Mouse (Mus musculus) forebrain, embryonic 10.5 days (tissue): Measurements from ENCODE around the gene Gm1673. TPM values are rescaled to one million over a fixed set of nuclear protein-coding genes. Genes with fewer than 3 reads are reported as not detected.
A peak's percentile ranks its signal among the peaks of the same experiment; 100 is the strongest.

Source experiments
- DNase-seq: peaks from one replicate; pipeline ENCODE4 v3.0.0-alpha.2; 2017; ENCODE audit warnings: low spot score; ENCODE audit errors: extremely low spot score
- H3K27ac ChIP-seq: fragments of 300-500 bp; sonication (generic); 2 replicates; pipeline ENCODE4 v1.5.1; 2016; ENCODE audit warnings: mild to moderate bottlenecking
- H3K27me3 ChIP-seq: fragments of 300-500 bp; sonication (generic); 2 replicates; pipeline ENCODE4 v1.6.1; 2016; ENCODE audit warnings: mild to moderate bottlenecking; ENCODE audit not compliant: poor library complexity, severe bottlenecking
- H3K36me3 ChIP-seq: fragments of 300-500 bp; sonication (generic); replicated peaks from 2 replicates; pipeline ENCODE4 v1.6.1; 2016; ENCODE audit warnings: mild to moderate bottlenecking, moderate library complexity
- H3K4me1 ChIP-seq: fragments of 300-500 bp; sonication (generic); 2 replicates; pipeline ENCODE4 v1.6.1; 2016
- H3K4me3 ChIP-seq: fragments of 300-500 bp; sonication (generic); 2 replicates; pipeline ENCODE4 v1.5.1; 2016; ENCODE audit warnings: mild to moderate bottlenecking, moderate library complexity
- H3K9me3 ChIP-seq: fragments of 300-500 bp; sonication (generic); 2 replicates; pipeline ENCODE4 v1.6.1; 2016; ENCODE audit warnings: mild to moderate bottlenecking, moderate library complexity
- WGBS: fragments of 180-500 bp; shearing (Covaris S2); methylation state at CpG from one replicate; pipeline ENCODE4 v1.1.7; 2016; 5-methylcytosine and 5-hydroxymethylcytosine counted together
- polyA plus RNA-seq: library from polyadenylated mRNA; unstranded; fragments of >200 nt; fragmentation: Nextera tagmentation; extraction: Ambion mirVana; gene quantifications from 2 replicates; pipeline ENCODE4 v1.2.1, GENCODE M21; 2016

The Gm1673 gene
- polyA plus RNA-seq, 1 experiment from 2014 or later = 256 TPM

DNA sequence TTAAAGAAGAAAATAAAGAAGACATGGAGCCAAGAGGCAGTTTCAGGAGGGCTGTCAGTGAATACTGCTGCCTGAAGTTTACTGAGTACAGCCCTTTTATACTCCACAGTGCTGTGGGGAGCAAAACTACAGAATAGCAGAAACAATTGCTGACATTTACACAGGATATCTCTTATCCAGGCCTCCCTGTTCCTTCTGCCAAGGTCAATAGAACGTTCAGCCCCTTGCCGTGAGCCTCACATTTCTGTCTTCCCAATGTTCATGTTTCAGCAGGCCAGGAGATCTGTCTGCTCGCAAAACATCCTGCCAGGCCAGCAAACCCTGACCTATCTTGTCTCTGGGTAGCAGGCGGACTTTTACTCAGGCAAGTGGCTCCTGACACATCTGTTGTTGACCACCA is 23.9 kb upstream of the Gm1673 start:
- WGBS = 87% methylated on average over 4 of the region's 4 CpGs
- Histone ChIP-seq H3K4me3 (no peak overlapping the region), H3K4me1 (no peaks in the 10 kb centered on the region), H3K36me3 (no peaks in the 10 kb centered on the region), H3K9me3 (peaks cover 17% of the 10 kb centered on the region), H3K27me3 (no peaks in the 10 kb centered on the region), H3K27ac (no peak overlapping the region)
- DNase-seq = no peak

DNA sequence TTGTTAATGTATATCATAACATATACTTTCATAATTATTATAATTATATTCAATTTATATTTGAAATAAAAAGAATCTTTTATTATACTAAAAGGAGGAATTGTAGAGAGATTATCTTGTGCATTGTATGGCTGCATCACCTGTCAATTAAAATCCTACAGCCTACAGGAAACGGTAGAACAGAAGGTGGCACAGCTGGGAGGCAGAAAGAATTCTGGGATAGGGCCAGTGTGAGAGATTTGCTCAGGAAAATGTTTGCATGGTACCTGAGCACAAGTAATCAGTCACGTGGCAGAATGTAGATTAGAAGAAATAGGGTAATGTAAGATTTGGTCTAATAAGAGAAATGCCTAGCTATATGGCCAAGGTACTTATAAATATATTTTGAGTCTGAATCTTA is 8.5 kb upstream of the Gm1673 start:
- WGBS = 63% methylated on average over 2 of the region's 2 CpGs
- H3K27me3 ChIP-seq = no peaks in the 10 kb centered on the region

GRCm38 (mm10) chr5:33976267-33976666 is 7.0 kb upstream of the Gm1673 start:
- Histone ChIP-seq H3K27ac (no peak overlapping the region), H3K36me3 (peaks cover 15% of the 10 kb centered on the region), H3K27me3 (no peaks in the 10 kb centered on the region), H3K4me1 (no peaks in the 10 kb centered on the region), H3K9me3 (no peaks in the 10 kb centered on the region), H3K4me3 (no peak overlapping the region)
- 52% methylated on average over 3 of the region's 3 CpGs for WGBS
- no peak for DNase-seq

More for the DNA sequence above, 8.5 kb upstream of the Gm1673 start:
- H3K4me3 ChIP-seq = no peak overlapping the region
- H3K36me3 ChIP-seq = peaks cover 6% of the 10 kb centered on the region
- H3K27ac ChIP-seq = no peak overlapping the region
- no peaks in the 10 kb centered on the region for H3K4me1 ChIP-seq
- no peak for DNase-seq
- H3K9me3 ChIP-seq = no peaks in the 10 kb centered on the region

DNA sequence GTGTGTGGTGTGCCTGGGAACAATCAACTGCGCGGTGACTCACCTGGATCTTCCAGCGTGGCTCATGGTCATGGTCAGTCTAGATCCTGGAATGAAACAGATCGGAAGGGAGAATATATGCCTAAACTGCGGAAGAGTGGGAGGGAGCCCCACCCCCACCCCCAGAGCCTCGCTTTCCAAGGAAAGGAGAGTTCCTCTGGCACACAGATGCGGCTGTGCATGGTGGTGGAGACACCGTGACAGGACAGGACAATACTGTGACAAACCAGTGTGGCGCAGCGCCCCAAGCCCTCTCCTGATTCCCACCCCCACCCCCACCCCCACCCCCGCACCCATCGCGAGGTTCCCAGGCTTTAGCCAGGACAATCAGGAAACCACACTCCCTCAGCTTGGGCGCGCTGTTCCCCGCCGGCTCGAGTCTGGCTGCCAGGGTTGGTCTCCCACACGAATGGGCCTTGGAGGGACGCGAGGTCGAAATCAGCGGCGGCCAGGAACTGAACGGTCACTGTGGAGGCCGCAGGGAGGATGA is 438 bp upstream of the Gm1673 start:
- 7% methylated on average over 26 of the region's 26 CpGs for WGBS
- H3K4me3 ChIP-seq = peak overlapping the region; percentile 91
- H3K4me1 ChIP-seq = peaks cover 39% of the 10 kb centered on the region
- H3K27me3 ChIP-seq = peaks cover 14% of the 10 kb centered on the region; the same call in 1 of the 2 replicates
- H3K27ac ChIP-seq = peak overlapping the region; percentile 96
- no peak for DNase-seq
- H3K36me3 ChIP-seq = peaks cover 32% of the 10 kb centered on the region
- 0 out of 2 replicates have a peak, but pooled peaks cover 5% of the 10 kb centered on the region for H3K9me3 ChIP-seq

DNA sequence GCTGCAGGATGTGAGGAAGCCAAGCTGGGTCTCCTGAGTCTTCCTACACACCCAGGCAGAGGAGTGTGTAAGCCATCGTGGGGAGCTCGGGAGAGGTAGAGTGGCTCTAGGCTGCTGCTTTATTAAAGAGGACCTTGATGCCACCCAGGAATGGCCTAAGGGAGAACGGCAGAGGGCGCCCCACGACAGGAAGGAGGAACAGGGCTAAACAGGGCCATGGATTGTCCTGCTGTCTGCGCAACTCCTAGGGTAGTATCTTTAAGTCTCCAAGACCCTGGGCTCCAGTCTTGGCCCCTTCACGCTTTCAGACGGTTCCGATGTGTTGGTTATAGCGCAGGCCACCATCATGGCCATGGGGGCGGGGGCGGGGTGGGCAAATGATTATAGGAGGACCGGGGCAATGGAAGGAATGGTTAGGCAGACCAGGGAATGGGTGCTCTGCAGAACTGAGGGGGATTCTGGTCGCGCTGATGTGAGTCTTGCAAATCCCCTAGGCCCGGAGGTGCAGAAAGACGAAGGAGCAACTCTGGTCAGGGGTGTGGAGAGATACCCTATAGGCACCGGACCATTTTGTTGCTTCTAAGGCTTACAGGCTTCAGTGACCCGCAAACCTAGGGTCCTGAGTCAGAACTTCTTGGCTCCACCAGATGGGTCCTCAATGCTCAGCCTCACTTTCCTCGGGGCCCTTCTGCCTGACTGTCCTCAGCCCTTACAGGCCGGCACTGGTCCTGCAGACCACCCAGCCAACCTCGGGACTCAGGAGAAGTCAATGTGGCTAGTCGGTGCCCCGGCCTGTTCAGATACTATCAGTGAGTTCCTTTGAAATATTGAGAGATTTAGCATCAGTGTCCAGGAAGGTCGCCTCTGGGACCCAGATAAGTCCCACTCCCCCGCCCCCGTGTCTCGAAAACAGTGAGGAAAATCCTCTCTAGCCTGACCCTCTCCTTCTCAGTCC is 11.7 kb downstream of the Gm1673 start:
- H3K27ac ChIP-seq = peak overlapping the region; percentile 92
- 32% methylated on average over 28 of the region's 28 CpGs for WGBS

GRCm38 (mm10) chr5:33995843-33996693 is 12.8 kb downstream of the Gm1673 start, which contains the start of gene Nat8l:
TSS of gene Nat8l (plus strand) at chr5:33995984.
- Histone ChIP-seq H3K27ac (peak within 1 kb of the TSS; percentile 92), H3K4me3 (peak within 1 kb of the TSS; percentile 80), H3K36me3 (peaks cover 19% of the 10 kb centered on the region), H3K4me1 (peaks cover 41% of the 10 kb centered on the region), H3K27me3 (peaks cover 57% of the 10 kb centered on the region), H3K9me3 (no peaks in the 10 kb centered on the region)
- DNase-seq = peak; percentile 84
- under 1% methylated on average over 90 of the region's 90 CpGs for WGBS

More for the DNA sequence above, 11.7 kb downstream of the Gm1673 start:
- Histone ChIP-seq H3K9me3 (no peaks in the 10 kb centered on the region), H3K4me3 (peak overlapping the region; percentile 80), H3K27me3 (peaks cover 57% of the 10 kb centered on the region), H3K4me1 (peaks cover 41% of the 10 kb centered on the region), H3K36me3 (peaks cover 8% of the 10 kb centered on the region)
- peak; percentile 22 for DNase-seq

DNA sequence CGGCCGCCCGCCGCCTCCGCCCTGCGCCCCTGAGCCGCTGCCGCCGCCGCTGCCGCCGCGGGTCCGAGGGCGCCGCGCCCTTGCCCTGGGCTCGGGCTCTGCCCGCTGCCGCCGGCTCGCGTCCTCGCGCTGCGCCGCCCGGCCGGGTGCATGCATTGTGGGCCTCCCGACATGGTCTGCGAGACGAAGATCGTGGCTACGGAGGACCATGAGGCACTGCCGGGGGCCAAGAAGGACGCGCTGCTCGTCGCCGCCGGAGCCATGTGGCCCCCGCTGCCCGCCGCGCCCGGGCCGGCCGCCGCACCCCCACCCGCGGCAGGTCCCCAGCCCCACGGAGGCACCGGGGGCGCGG is 13.4 kb downstream of the Gm1673 start:
- under 1% methylated on average over 55 of the region's 55 CpGs for WGBS
- Histone ChIP-seq H3K4me1 (peaks cover 41% of the 10 kb centered on the region), H3K36me3 (peaks cover 25% of the 10 kb centered on the region), H3K27ac (peak overlapping the region; percentile 92), H3K27me3 (peaks cover 57% of the 10 kb centered on the region), H3K9me3 (no peaks in the 10 kb centered on the region), H3K4me3 (peak overlapping the region; percentile 80)
- no peak for DNase-seq

DNA sequence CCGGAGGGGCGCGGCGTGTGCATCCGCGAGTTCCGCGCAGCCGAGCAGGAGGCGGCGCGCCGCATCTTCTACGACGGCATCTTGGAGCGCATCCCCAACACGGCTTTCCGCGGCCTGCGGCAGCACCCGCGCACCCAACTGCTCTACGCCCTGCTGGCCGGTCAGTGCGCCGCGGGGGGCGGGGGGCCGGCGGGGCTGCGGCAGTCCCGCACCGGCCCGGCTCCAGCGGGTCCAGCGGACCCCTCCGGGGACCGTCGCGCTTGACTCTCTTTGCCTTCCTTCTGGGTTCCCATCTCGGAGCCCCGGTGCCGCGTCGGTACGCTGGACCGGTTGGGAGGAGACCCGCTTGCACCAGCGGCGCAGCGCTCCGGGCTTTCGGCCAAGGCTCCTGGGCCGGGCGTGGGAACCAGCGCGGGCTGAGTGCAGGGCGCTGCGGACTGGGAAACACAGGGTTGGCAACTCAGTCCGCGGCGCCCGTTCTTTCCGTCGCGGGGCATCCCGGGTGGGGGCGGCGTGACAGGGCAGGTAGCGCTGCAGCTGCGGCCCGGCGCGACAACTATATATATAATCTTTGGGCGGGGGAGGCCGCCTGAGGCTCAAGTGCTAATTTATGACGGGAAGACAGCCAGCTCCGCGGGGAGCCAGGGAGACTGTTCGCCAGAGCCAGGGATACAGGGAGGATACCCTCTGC is 14.0 kb downstream of the Gm1673 start:
- H3K4me1 ChIP-seq = peaks cover 41% of the 10 kb centered on the region
- peaks cover 57% of the 10 kb centered on the region for H3K27me3 ChIP-seq
- WGBS = under 1% methylated on average over 80 of the region's 80 CpGs
- no peaks in the 10 kb centered on the region for H3K9me3 ChIP-seq
- peak overlapping the region; percentile 80 for H3K4me3 ChIP-seq
- peak; percentile 40 for DNase-seq
- peaks cover 31% of the 10 kb centered on the region for H3K36me3 ChIP-seq
- peak overlapping the region; percentile 92 for H3K27ac ChIP-seq

DNA sequence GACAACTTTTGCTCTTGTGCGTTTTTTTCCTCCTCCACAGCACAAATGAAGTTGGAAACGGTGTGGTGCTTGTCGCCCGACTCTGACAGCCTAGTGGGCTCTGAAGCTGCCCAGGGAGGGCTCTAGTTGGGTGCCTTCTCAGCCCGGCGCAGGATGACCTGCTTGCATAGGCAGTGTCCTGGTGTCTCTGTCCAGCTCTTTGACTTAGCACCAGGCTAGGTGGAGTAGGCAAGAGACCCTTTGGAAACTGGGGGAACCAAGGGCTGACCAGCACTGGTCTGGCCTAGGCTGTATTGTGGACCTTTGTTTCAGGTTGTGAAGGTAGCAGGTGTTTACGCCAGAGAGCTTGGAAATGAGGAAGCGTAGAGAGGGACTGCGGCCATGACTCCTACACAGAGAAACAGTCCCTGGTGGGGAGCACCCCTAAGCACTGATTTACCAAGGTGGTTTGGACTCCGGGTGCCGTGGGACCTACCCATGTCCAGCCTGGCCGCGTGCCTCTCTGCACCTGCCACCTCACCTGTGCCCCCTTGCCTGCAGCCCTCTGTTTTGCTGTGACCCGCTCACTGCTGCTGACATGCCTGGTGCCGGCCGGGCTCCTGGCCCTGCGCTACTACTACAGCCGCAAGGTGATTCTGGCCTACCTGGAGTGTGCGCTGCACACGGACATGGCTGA is 14.7 kb downstream of the Gm1673 start:
- H3K36me3 ChIP-seq = peaks cover 34% of the 10 kb centered on the region
- H3K4me1 ChIP-seq = peaks cover 44% of the 10 kb centered on the region
- H3K27ac ChIP-seq = no peak overlapping the region
- WGBS = 75% methylated on average over 20 of the region's 20 CpGs
- peak overlapping the region; percentile 80 for H3K4me3 ChIP-seq
- H3K27me3 ChIP-seq = peaks cover 57% of the 10 kb centered on the region
- DNase-seq = no peak
- no peaks in the 10 kb centered on the region for H3K9me3 ChIP-seq

DNA sequence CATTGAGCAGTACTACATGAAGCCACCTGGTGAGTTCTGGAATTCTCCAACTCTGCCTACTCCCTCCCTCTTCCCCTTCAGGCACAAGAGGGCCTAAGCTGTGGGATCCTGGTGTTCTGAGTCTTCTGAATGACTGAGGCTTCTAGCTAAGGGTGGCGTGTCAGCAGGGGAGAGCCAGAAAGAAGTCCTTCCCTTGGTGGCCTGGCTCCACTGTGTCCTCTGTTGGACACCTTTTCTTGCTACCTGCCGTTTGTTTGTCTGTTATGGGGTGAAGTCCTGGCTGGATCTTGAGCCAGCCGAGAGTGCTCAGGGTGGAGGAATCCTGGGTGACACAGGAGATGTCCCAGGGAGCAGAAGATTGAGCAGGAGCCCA is 15.3 kb downstream of the Gm1673 start:
- 90% methylated on average over 3 of the region's 3 CpGs for WGBS
- peak overlapping the region; percentile 80; the same call in 1 of the 2 replicates for H3K4me3 ChIP-seq
- H3K36me3 ChIP-seq = peaks cover 34% of the 10 kb centered on the region
- H3K27me3 ChIP-seq = peaks cover 57% of the 10 kb centered on the region
- no peak overlapping the region for H3K27ac ChIP-seq
- no peaks in the 10 kb centered on the region for H3K9me3 ChIP-seq
- H3K4me1 ChIP-seq = peaks cover 44% of the 10 kb centered on the region
- no peak for DNase-seq

DNA sequence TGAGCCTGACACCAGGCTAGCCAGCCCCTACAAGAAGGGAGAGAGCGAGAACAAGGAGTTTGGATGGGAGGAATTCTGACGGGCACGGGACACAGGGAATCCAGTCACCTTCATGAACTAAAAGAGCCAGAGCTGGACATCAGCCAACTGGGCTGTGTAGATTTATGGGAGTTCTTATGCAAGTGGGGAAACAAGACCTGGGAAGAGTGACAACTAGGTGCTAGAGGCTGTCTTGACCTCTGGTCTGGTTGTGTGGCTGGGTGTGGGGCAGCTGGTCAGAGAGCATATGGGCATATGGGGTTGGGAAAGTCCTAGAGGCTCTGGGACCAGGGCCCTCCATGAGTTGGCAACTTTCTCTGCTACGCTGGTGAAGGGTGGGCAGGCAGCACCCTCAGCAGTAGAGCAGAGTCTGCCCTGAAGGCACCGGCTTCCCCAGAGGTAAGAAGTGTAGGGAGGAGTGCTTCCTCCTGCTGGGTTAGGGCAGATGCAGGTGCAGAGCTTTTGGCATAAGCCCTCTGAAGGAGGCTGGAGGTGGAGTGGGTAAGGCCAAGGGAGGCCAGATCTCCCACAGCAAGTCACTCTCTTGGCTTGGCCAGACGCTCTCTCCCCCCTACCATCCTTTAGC is 16.3 kb downstream of the Gm1673 start:
- WGBS = 91% methylated on average over 6 of the region's 6 CpGs
- no peaks in the 10 kb centered on the region for H3K9me3 ChIP-seq
- H3K27ac ChIP-seq = no peak overlapping the region
- H3K4me1 ChIP-seq = peaks cover 44% of the 10 kb centered on the region
- DNase-seq = no peak
- peaks cover 34% of the 10 kb centered on the region for H3K36me3 ChIP-seq
- no peak overlapping the region for H3K4me3 ChIP-seq
- peaks cover 49% of the 10 kb centered on the region for H3K27me3 ChIP-seq
